Mouse (Mus musculus) liver, postnatal 0 days (tissue): ENCODE measurements around the gene Slc10a2. TPM values are rescaled to one million over a fixed set of nuclear protein-coding genes. Genes with fewer than 3 reads are reported as not detected.
"Not testable (repeated sequence)": the region's sequence is repeated elsewhere in the genome, so short reads cannot be mapped to it uniquely, and the experiment has no call there.

ENCODE experiments used
- ATAC-seq: fragments of 200-750 bp; cut with Nextera tagmentation; 2 replicates; pipeline ENCODE4 v1.8.0; 2017; ENCODE audit warnings: mild to moderate bottlenecking, moderate library complexity
- DNase-seq: peaks from one replicate; pipeline ENCODE4 v3.0.0-alpha.2; 2016
- H3K27ac ChIP-seq: fragments of 300-500 bp; sonication (generic); 2 replicates; pipeline ENCODE4 v1.5.1; 2014; ENCODE audit warnings: antibody characterized with exemption, moderate library complexity, mild to moderate bottlenecking, low read depth
- H3K27me3 ChIP-seq: fragments of 300-500 bp; sonication (generic); 2 replicates; pipeline ENCODE4 v1.6.1; 2014; ENCODE audit warnings: low read length, control low read depth, mixed read lengths; ENCODE audit not compliant: insufficient read depth
- H3K36me3 ChIP-seq: fragments of 300-500 bp; sonication (generic); replicated peaks from 2 replicates; pipeline ENCODE4 v1.6.1; 2014; ENCODE audit warnings: mild to moderate bottlenecking, control low read depth, low read length, moderate library complexity, mixed read lengths; ENCODE audit not compliant: insufficient read depth
- H3K4me1 ChIP-seq: fragments of 300-500 bp; sonication (generic); 2 replicates; pipeline ENCODE4 v1.6.1; 2014; ENCODE audit warnings: antibody characterized with exemption, mild to moderate bottlenecking, control low read depth; ENCODE audit not compliant: insufficient read depth
- H3K4me2 ChIP-seq: fragments of 300-500 bp; sonication (generic); 2 replicates; pipeline ENCODE4 v1.6.1; 2014; ENCODE audit warnings: low read depth, mild to moderate bottlenecking, low read length, moderate library complexity, mixed read lengths
- H3K4me3 ChIP-seq: fragments of 300-500 bp; sonication (generic); 2 replicates; pipeline ENCODE4 v1.5.1; 2014; ENCODE audit warnings: low read depth, low read length
- H3K9ac ChIP-seq: fragments of 300-500 bp; sonication (generic); replicated peaks from 2 replicates; pipeline ENCODE4 v1.6.1; 2014; ENCODE audit warnings: mild to moderate bottlenecking, moderate library complexity
- H3K9me3 ChIP-seq: fragments of 300-500 bp; sonication (generic); 2 replicates; pipeline ENCODE4 v1.6.1; 2016; ENCODE audit warnings: mild to moderate bottlenecking, control low read depth, low read length, mixed read lengths
- CTCF ChIP-seq: sonication (generic); IDR thresholded peaks from 2 replicates; pipeline ENCODE4 v1.5.1; 2016; ENCODE audit warnings: antibody characterized with exemption, low read depth
- EP300 ChIP-seq: IDR thresholded peaks from 2 replicates; pipeline ENCODE4 v1.6.1; 2016; ENCODE audit warnings: antibody characterized with exemption, low read depth, mild to moderate bottlenecking
- WGBS: fragments of 180-500 bp; shearing (Covaris S2); extraction: QIAGEN DNeasy Blood & Tissue Kit; methylation state at CpG from one replicate; pipeline ENCODE4 v1.1.7; 2014; ENCODE audit not compliant: insufficient replicate concordance; 5-methylcytosine and 5-hydroxymethylcytosine counted together
- polyA plus RNA-seq: library from polyadenylated mRNA; unstranded; fragments of >200 nt; fragmentation: Nextera tagmentation; extraction: Ambion mirVana; gene quantifications from 2 replicates; pipeline ENCODE4 v1.2.1, GENCODE M21; 2015

Gene Slc10a2
- polyA plus RNA-seq, 1 experiment from 2014 or later: not detected

- Histone ChIP-seq H3K4me2 (no peak overlapping the region), H3K27me3 (no peaks in the 10 kb centered on the region), H3K36me3 (no peaks in the 10 kb centered on the region), H3K4me1 (no peaks in the 10 kb centered on the region), H3K9ac (no peak overlapping the region), H3K27ac (no peak overlapping the region), H3K9me3 (no peaks in the 10 kb centered on the region), H3K4me3 (no peak overlapping the region)
- WGBS: 50% methylated on average over 1 of the region's 1 CpGs
- TF ChIP-seq EP300: no peak
- ATAC-seq (no peak), DNase-seq (no peak)
Measured at GRCm38 (mm10) chr8:5058888-5059287, 46.3 kb downstream of the Slc10a2 start.

DNA sequence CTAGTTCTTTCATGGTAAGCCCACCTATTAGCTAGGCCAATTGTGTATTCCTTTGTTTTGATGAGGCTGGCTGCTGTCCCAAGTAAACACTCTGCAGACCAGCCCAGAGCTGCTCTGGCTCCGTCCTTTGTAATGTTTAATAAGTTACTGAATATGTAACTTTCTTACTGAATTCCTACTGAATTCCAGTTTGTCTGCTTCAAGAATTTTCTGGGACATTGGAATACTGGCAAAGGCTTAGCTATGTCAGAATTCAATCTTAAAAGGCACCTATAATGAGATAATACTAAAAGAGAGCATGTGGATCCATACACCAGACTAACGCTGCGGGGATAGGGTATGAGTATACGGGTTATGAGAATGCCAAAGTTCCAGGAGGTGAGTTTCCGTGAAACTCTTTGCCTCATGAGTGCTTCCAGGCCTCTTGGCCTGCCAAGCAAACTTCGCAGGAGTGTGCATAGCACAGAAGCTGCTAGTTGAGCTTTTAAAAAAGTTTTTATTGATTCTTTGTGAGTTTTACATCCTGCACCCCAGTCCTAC, 60.7 kb downstream of the Slc10a2 start:
- H3K27ac ChIP-seq, H3K4me3 ChIP-seq, H3K27me3 ChIP-seq, H3K9ac ChIP-seq, H3K36me3 ChIP-seq, ATAC-seq, H3K4me2 ChIP-seq, H3K4me1 ChIP-seq, DNase-seq, H3K9me3 ChIP-seq: not testable (repeated sequence)
- 69% methylated on average over 6 of the region's 6 CpGs for WGBS

- no peaks in the 10 kb centered on the region for H3K27me3 ChIP-seq
- H3K4me1 ChIP-seq: no peaks in the 10 kb centered on the region
- TF ChIP-seq EP300: no peak
- TF ChIP-seq CTCF: no peak
- H3K4me3 ChIP-seq: no peak overlapping the region
- no peak overlapping the region for H3K9ac ChIP-seq
- WGBS: 71% methylated on average over 4 of the region's 4 CpGs
- no peaks in the 10 kb centered on the region for H3K36me3 ChIP-seq
- no peak overlapping the region for H3K27ac ChIP-seq
- H3K4me2 ChIP-seq: no peak overlapping the region
- DNase-seq (no peak), ATAC-seq (no peak)
- no peaks in the 10 kb centered on the region for H3K9me3 ChIP-seq
Measured at GRCm38 (mm10) chr8:5038811-5039561, 66.2 kb downstream of the Slc10a2 start.
